In genomic region chr7:131687324-131687723, GRCm38 (mm10) we compare ENCODE assay signal across 16 mouse cellular contexts.
"Had no signal": no experiment of that assay in that cellular context is flagged by ENCODE, and none has a peak within 500 bp of the region (broad histone marks: within the 10 kb centered on the region; RNA-seq: fewer than 3 reads in every experiment).

No protein-coding gene starts in this region.

- H3K27me3 ChIP-seq: intestine, embryonic 15.5 days; limb, embryonic 12.5 days; megakaryocyte, embryonic 14.5 days; midbrain, embryonic 15.5 days; neural tube, embryonic 12.5 days; stomach, embryonic 15.5 days had no signal

- H3K4me3 ChIP-seq: intestine, embryonic 15.5 days; layer of hippocampus, adult 2 months; limb, embryonic 12.5 days; megakaryocyte, embryonic 14.5 days; midbrain, embryonic 15.5 days; neural tube, embryonic 12.5 days; stomach, embryonic 15.5 days had no signal

- DNase-seq: kidney, adult 18-20 months; kidney, postnatal 10 days; kidney, postnatal 4 days; liver; thymus, adult 2 months; thymus, postnatal 36 days had no signal

- H3K9ac ChIP-seq: intestine, embryonic 15.5 days; limb, embryonic 12.5 days; liver, embryonic 14.5 days; midbrain, embryonic 15.5 days; neural tube, embryonic 12.5 days; stomach, embryonic 15.5 days had no signal

- ATAC-seq: intestine, embryonic 15.5 days; midbrain, embryonic 15.5 days had no signal

- H3K4me1 ChIP-seq: intestine, embryonic 15.5 days; limb, embryonic 12.5 days; megakaryocyte, embryonic 14.5 days; midbrain, embryonic 15.5 days; neural tube, embryonic 12.5 days; stomach, embryonic 15.5 days had no signal

- H3K27ac ChIP-seq: intestine, embryonic 15.5 days; layer of hippocampus, adult 2 months; limb, embryonic 12.5 days; liver, embryonic 14.5 days; macrophage; midbrain, embryonic 15.5 days; neural tube, embryonic 12.5 days; stomach, embryonic 15.5 days had no signal

- H3K9me3 ChIP-seq: intestine, embryonic 15.5 days; limb, embryonic 12.5 days; megakaryocyte, embryonic 14.5 days; midbrain, embryonic 15.5 days; neural tube, embryonic 12.5 days; stomach, embryonic 15.5 days had no signal

- H3K36me3 ChIP-seq: intestine, embryonic 15.5 days; limb, embryonic 12.5 days; midbrain, embryonic 15.5 days; neural tube, embryonic 12.5 days; stomach, embryonic 15.5 days had no signal

- H3K4me2 ChIP-seq: intestine, embryonic 15.5 days; limb, embryonic 12.5 days; midbrain, embryonic 11.5 days; midbrain, embryonic 15.5 days; neural tube, embryonic 12.5 days; stomach, embryonic 15.5 days had no signal
